In the genomic region with DNA sequence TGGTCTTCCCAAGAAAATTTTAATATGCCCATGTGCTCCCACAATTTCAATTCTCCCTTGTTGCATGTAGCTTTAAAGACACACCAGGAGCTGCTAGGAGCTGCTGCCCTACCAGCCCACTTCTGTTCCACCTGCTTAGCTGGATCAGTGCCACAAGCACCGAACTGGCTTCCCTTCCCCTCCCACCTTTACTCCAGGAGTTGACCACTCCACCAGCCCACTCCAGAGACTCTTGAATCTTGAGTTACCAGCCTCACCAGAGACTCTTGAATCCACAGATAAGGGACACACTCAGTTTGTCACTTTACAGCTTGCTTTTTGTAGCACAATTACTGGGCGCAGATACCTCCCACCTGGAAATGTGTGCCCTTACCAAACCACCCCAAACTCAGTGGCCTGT, we compare ENCODE assay signal across 17 mouse cellular contexts.
"Had no signal": no experiment of that assay in that cellular context is flagged by ENCODE, and none has a peak within 500 bp of the region (broad histone marks: within the 10 kb centered on the region; RNA-seq: fewer than 3 reads in every experiment).

No protein-coding gene starts in this region.

- H3K9me3 ChIP-seq: liver, embryonic 13.5 days; liver, embryonic 15.5 days; midbrain, embryonic 13.5 days; midbrain, embryonic 15.5 days; neural tube, embryonic 12.5 days; stomach, embryonic 15.5 days had no signal

- H3K27ac ChIP-seq: liver, embryonic 13.5 days; liver, embryonic 15.5 days; macrophage; midbrain, embryonic 13.5 days; midbrain, embryonic 15.5 days; neural tube, embryonic 12.5 days; stomach, embryonic 15.5 days; stomach, postnatal 0 days had no signal

- H3K4me2 ChIP-seq: liver, embryonic 11.5 days; liver, embryonic 13.5 days; liver, embryonic 15.5 days; lung, embryonic 14.5 days; midbrain, embryonic 11.5 days; midbrain, embryonic 13.5 days; midbrain, embryonic 15.5 days; neural tube, embryonic 12.5 days; stomach, embryonic 15.5 days had no signal

- ATAC-seq: liver, postnatal 0 days; midbrain, embryonic 13.5 days; midbrain, embryonic 15.5 days had no signal

- H3K9ac ChIP-seq: liver, embryonic 13.5 days; liver, embryonic 15.5 days; liver, postnatal 0 days; lung, embryonic 14.5 days; midbrain, embryonic 13.5 days; midbrain, embryonic 15.5 days; neural tube, embryonic 12.5 days; stomach, embryonic 15.5 days had no signal

- H3K4me1 ChIP-seq: liver, embryonic 13.5 days; liver, embryonic 15.5 days; stomach, embryonic 15.5 days had no signal

- H3K36me3 ChIP-seq: liver, embryonic 15.5 days; midbrain, embryonic 13.5 days; midbrain, embryonic 15.5 days; neural tube, embryonic 12.5 days; stomach, embryonic 15.5 days had no signal

- H3K4me3 ChIP-seq: liver, embryonic 13.5 days; liver, embryonic 15.5 days; megakaryocyte, embryonic 14.5 days; midbrain, embryonic 13.5 days; midbrain, embryonic 15.5 days; neural tube, embryonic 12.5 days; stomach, embryonic 15.5 days had no signal

- H3K27me3 ChIP-seq: liver, embryonic 13.5 days; liver, embryonic 15.5 days; megakaryocyte, embryonic 14.5 days; midbrain, embryonic 13.5 days; midbrain, embryonic 15.5 days; neural tube, embryonic 12.5 days; stomach, embryonic 15.5 days had no signal

- DNase-seq: liver, embryonic 13.5 days; liver, postnatal 0 days; lung, embryonic 14.5 days; right cerebral cortex, postnatal 14 days; thymus, adult 2 months; thymus, postnatal 25 days; thymus, postnatal 4 days had no signal
